In genomic region chr10:115413496-115413895, GRCm38 (mm10) we compare ENCODE assay signal across 17 mouse cellular contexts.
"Had no signal": no experiment of that assay in that cellular context is flagged by ENCODE, and none has a peak within 500 bp of the region (broad histone marks: within the 10 kb centered on the region; RNA-seq: fewer than 3 reads in every experiment).

No protein-coding gene starts in this region.

- H3K9ac ChIP-seq: lung, embryonic 15.5 days; midbrain, embryonic 13.5 days; midbrain, embryonic 15.5 days; neural tube, embryonic 12.5 days; stomach, embryonic 15.5 days had no signal

- H3K4me3 ChIP-seq: lung, embryonic 15.5 days; megakaryocyte, embryonic 14.5 days; midbrain, embryonic 13.5 days; midbrain, embryonic 15.5 days; neural tube, embryonic 12.5 days; stomach, embryonic 15.5 days had no signal

- ATAC-seq: lung, postnatal 0 days; midbrain, embryonic 13.5 days; midbrain, embryonic 15.5 days had no signal

- H3K4me2 ChIP-seq: lung, embryonic 15.5 days; midbrain, embryonic 11.5 days; midbrain, embryonic 13.5 days; midbrain, embryonic 15.5 days; neural tube, embryonic 12.5 days; stomach, embryonic 15.5 days had no signal

- H3K4me1 ChIP-seq: lung, embryonic 15.5 days; megakaryocyte, embryonic 14.5 days; midbrain, embryonic 13.5 days; midbrain, embryonic 15.5 days; neural tube, embryonic 12.5 days; stomach, embryonic 15.5 days had no signal

- H3K27ac ChIP-seq: lung, embryonic 15.5 days; macrophage; midbrain, embryonic 13.5 days; midbrain, embryonic 15.5 days; neural tube, embryonic 12.5 days; stomach, embryonic 15.5 days; stomach, postnatal 0 days had no signal

- DNase-seq: lung, adult 2 months; lung, postnatal 14 days; lung, postnatal 36 days; right cerebral cortex, postnatal 14 days; thymus, adult 2 months; thymus, postnatal 25 days; thymus, postnatal 4 days had no signal

- H3K27me3 ChIP-seq: lung, embryonic 15.5 days; megakaryocyte, embryonic 14.5 days; midbrain, embryonic 13.5 days; midbrain, embryonic 15.5 days; neural tube, embryonic 12.5 days; stomach, embryonic 15.5 days had no signal

- H3K9me3 ChIP-seq: lung, embryonic 15.5 days; megakaryocyte, embryonic 14.5 days; midbrain, embryonic 13.5 days; midbrain, embryonic 15.5 days; neural tube, embryonic 12.5 days; stomach, embryonic 15.5 days had no signal
